Mouse (Mus musculus) MEL (cell line): ENCODE results near the gene Ddt. TPM values are rescaled to one million over a fixed set of nuclear protein-coding genes. Genes with fewer than 3 reads are reported as not detected.
A peak's percentile ranks its signal among the peaks of the same experiment; 100 is the strongest.

Source experiments
- DNase-seq: peaks from one replicate; pipeline ENCODE4 v3.0.0; 2011; ENCODE audit warnings: low read depth, low spot score
- H3K27ac ChIP-seq: 2 replicates; pipeline ENCODE4 v1.5.1; 2012; ENCODE audit warnings: low read depth, mild to moderate bottlenecking, control low read depth, low read length, moderate library complexity; ENCODE audit not compliant: control insufficient read depth
- H3K27me3 ChIP-seq, 2 experiments: fragments of 150-350 bp in 1 of 2; sonication (generic) in 1 of 2; 2 replicates each; pipeline ENCODE4 v1.6.1; 2012; ENCODE audit warnings: low read length in 2 of 2, mild to moderate bottlenecking in 2 of 2, improper control_type of control experiment in 1 of 2, moderate library complexity in 1 of 2; ENCODE audit not compliant: insufficient read depth in 2 of 2, control insufficient read depth in 1 of 2
- H3K36me3 ChIP-seq, 2 experiments: 2 replicates each; pipeline ENCODE4 v1.6.1; 2012 to 2014; ENCODE audit warnings: low read length in 2 of 2, improper control_type of control experiment in 1 of 2, inconsistent platforms in 1 of 2, mild to moderate bottlenecking in 1 of 2; ENCODE audit not compliant: insufficient read depth in 2 of 2, control insufficient read depth in 1 of 2
- H3K4me1 ChIP-seq, 2 experiments: fragments of 150-350 bp in 1 of 2; sonication (generic) in 1 of 2; 2 replicates each; pipeline ENCODE4 v1.6.1; 2012; ENCODE audit warnings: low read length in 2 of 2, improper control_type of control experiment in 1 of 2, mild to moderate bottlenecking in 1 of 2; ENCODE audit not compliant: insufficient read depth in 2 of 2, control insufficient read depth in 1 of 2
- H3K4me3 ChIP-seq, 2 experiments: fragments of 150-350 bp in 1 of 2; sonication (generic) in 1 of 2; 2 replicates each; pipeline ENCODE4 v1.5.1; 2012; ENCODE audit warnings: low read depth in 2 of 2, low read length in 2 of 2, mild to moderate bottlenecking in 2 of 2, moderate library complexity in 2 of 2, control low read depth in 1 of 2, improper control_type of control experiment in 1 of 2; ENCODE audit not compliant: control insufficient read depth in 1 of 2, insufficient read depth in 1 of 2
- H3K79me2 ChIP-seq: 2 replicates; pipeline ENCODE4 v1.6.1; 2012; ENCODE audit warnings: mild to moderate bottlenecking, low read length, moderate library complexity; ENCODE audit not compliant: control insufficient read depth, poor library complexity, insufficient read depth
- H3K9ac ChIP-seq: 2 replicates; pipeline ENCODE4 v1.6.1; 2012; ENCODE audit warnings: low read depth, mild to moderate bottlenecking, control low read depth, low read length, moderate library complexity; ENCODE audit not compliant: control insufficient read depth, poor library complexity, severe bottlenecking
- H3K9me3 ChIP-seq: fragments of 150-350 bp; sonication (generic); replicated peaks from 2 replicates; pipeline ENCODE4 v1.6.1; 2012; ENCODE audit warnings: mild to moderate bottlenecking, low read length, improper control_type of control experiment, moderate library complexity; ENCODE audit not compliant: insufficient read depth
- CHD1 ChIP-seq: IDR thresholded peaks from 2 replicates; pipeline ENCODE4 v1.6.1; 2012; ENCODE audit warnings: low read depth, mild to moderate bottlenecking, inconsistent platforms, low read length, improper control_type of control experiment
- CHD2 ChIP-seq: IDR thresholded peaks from 2 replicates; pipeline ENCODE4 v1.6.1; 2011; ENCODE audit warnings: low read length, improper control_type of control experiment
- CTCF ChIP-seq, 3 experiments: IDR thresholded peaks in 2 of 3; conservative IDR thresholded peaks in 1 of 3; 2 replicates each; pipeline ENCODE4 v1.5.1; 2011 to 2012; ENCODE audit warnings: low read length in 3 of 3, low read depth in 2 of 3, mild to moderate bottlenecking in 2 of 3, improper control_type of control experiment in 1 of 3, inconsistent platforms in 1 of 3, mixed read lengths in 1 of 3, moderate library complexity in 1 of 3; ENCODE audit not compliant: control insufficient read depth in 1 of 3, insufficient read depth in 1 of 3, poor library complexity in 1 of 3, severe bottlenecking in 1 of 3
- GABPA ChIP-seq: IDR thresholded peaks from 2 replicates; pipeline ENCODE4 v1.6.1; 2012; ENCODE audit warnings: low read depth, mild to moderate bottlenecking, inconsistent platforms, low read length, improper control_type of control experiment, moderate library complexity
- GATA1 ChIP-seq: IDR thresholded peaks from 2 replicates; pipeline ENCODE4 v1.6.1; 2011; ENCODE audit warnings: low read depth, low read length, improper control_type of control experiment
- HCFC1 ChIP-seq: IDR thresholded peaks from 2 replicates; pipeline ENCODE4 v1.6.1; 2012; ENCODE audit warnings: low read depth, mild to moderate bottlenecking, inconsistent platforms, low read length, improper control_type of control experiment, moderate library complexity
- MAZ ChIP-seq: IDR thresholded peaks from 2 replicates; pipeline ENCODE4 v1.6.1; 2012; ENCODE audit warnings: low read depth, mild to moderate bottlenecking, inconsistent platforms, low read length, improper control_type of control experiment
- MXI1 ChIP-seq: IDR thresholded peaks from 2 replicates; pipeline ENCODE4 v1.6.1; 2011; ENCODE audit warnings: mild to moderate bottlenecking, low read depth, low read length, improper control_type of control experiment
- MYB ChIP-seq: IDR thresholded peaks from 2 replicates; pipeline ENCODE4 v1.6.1; 2011; ENCODE audit warnings: mild to moderate bottlenecking, low read depth, low read length, improper control_type of control experiment
- NELFE ChIP-seq: IDR thresholded peaks from 2 replicates; pipeline ENCODE4 v1.6.1; 2011; ENCODE audit warnings: low read depth, low read length, improper control_type of control experiment
- RAD21 ChIP-seq: IDR thresholded peaks from 2 replicates; pipeline ENCODE4 v1.6.1; 2011; ENCODE audit warnings: mild to moderate bottlenecking, low read depth, low read length, improper control_type of control experiment
- SIN3A ChIP-seq: IDR thresholded peaks from 2 replicates; pipeline ENCODE4 v1.6.1; 2012; ENCODE audit warnings: low read length, improper control_type of control experiment, inconsistent platforms
- SMC3 ChIP-seq: IDR thresholded peaks from 2 replicates; pipeline ENCODE4 v1.6.1; 2011; ENCODE audit warnings: low read depth, low read length, improper control_type of control experiment
- TAL1 ChIP-seq: IDR thresholded peaks from 2 replicates; pipeline ENCODE4 v1.6.1; 2012; ENCODE audit warnings: mild to moderate bottlenecking, inconsistent platforms, low read length, moderate library complexity, mixed read lengths
- UBTF ChIP-seq: IDR thresholded peaks from 2 replicates; pipeline ENCODE4 v1.6.1; 2012; ENCODE audit warnings: low read depth, mild to moderate bottlenecking, inconsistent platforms, low read length, improper control_type of control experiment, moderate library complexity, borderline replicate concordance; ENCODE audit not compliant: insufficient read depth
- ZC3H11A ChIP-seq: IDR thresholded peaks from 2 replicates; pipeline ENCODE4 v1.6.1; 2012; ENCODE audit warnings: low read depth, mild to moderate bottlenecking, inconsistent platforms, low read length, improper control_type of control experiment
- ZNF384 ChIP-seq: IDR thresholded peaks from 2 replicates; pipeline ENCODE4 v1.6.1; 2012; ENCODE audit warnings: low read depth, mild to moderate bottlenecking, inconsistent platforms, low read length, improper control_type of control experiment
- polyA plus RNA-seq, 2 experiments: library from polyadenylated mRNA; stranded (reverse) in 1 of 2; unstranded in 1 of 2; fragments of >175 nt in 1 of 2; fragments of >200 nt in 1 of 2; gene quantifications; 2 replicates each; pipeline versions ENCODE4 v1.2.1 to v1.2.4; 2012; ENCODE audit warnings: low replicate concordance in 2 of 2, low read depth in 1 of 2; ENCODE audit not compliant: insufficient read length in 2 of 2, insufficient read depth in 1 of 2, missing spikeins in 1 of 2
- total RNA-seq: library from RNA; depleted of rRNA; stranded (reverse); fragments of 300-350 nt; gene quantifications from 2 replicates; pipeline ENCODE4 v1.2.3, GENCODE M21; 2012

Gene Ddt
- total and polyA plus RNA-seq, 3 experiments, result 45.1 to 63.4 TPM; not detected in 1

DNA sequence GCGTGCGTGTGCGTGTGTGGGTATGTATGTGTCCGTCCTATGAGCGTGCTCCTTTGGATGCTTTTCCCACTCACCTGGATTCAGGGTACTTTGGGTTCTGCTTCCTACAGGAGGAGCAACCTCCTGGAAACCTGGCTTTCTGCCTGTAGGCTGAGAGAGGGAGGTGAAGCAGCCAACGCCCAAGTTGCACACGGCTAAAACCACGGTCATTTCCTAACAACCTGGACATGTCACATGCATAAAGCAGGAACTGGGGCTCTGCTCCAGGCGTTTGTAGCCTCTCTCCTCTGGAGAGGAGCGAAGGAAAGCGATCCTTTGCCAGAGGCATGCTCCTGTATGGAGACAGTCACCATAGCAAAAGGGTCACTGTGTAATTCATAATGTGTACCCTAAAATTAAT is 16.5 kb downstream of the Ddt start:
- H3K27me3 ChIP-seq, result no peaks in the 10 kb centered on the region
- peaks cover 2 to 8% of the 10 kb centered on the region in 2 experiments for H3K36me3 ChIP-seq
- H3K27ac ChIP-seq, result no peak overlapping the region
- TF ChIP-seq TAL1 (no peak), GABPA (no peak), RAD21 (no peak)
- H3K4me1 ChIP-seq, result no peaks in the 10 kb centered on the region
- H3K79me2 ChIP-seq, result peaks cover 17% of the 10 kb centered on the region
- H3K9ac ChIP-seq, result no peak overlapping the region
- no peak for DNase-seq
- no peak overlapping the region for H3K4me3 ChIP-seq
- no peaks in the 10 kb centered on the region for H3K9me3 ChIP-seq

DNA sequence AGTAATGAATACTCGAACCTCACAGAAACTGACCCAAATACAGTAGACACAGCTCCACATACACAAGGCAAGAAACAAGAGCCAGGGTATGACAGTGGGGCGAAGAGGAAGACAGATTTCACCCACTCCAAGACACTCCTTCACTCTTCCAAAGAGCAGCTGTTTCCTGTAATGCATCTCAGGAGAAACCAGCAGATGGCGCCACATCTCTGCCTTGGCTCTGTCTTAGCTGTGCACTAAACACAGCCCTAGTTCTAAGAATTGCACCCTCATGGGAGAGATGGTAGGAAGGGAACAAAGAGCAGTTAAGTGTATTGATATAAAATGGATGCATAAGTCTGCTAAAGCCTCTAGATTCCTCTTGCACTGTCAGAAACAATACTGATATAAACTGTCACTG is 29.2 kb downstream of the Ddt start:
- Histone ChIP-seq H3K4me1 (no peaks in the 10 kb centered on the region), H3K27ac (no peak overlapping the region), H3K9ac (no peak overlapping the region), H3K79me2 (no peaks in the 10 kb centered on the region), H3K27me3 (no peaks in the 10 kb centered on the region), H3K36me3 (peaks cover 0 to 17% of the 10 kb centered on the region in 2 experiments; a peak in 2 of 4 replicates), H3K4me3 (no peak overlapping the region), H3K9me3 (no peaks in the 10 kb centered on the region)
- DNase-seq, result peak; percentile 78
- TF ChIP-seq MAZ (no peak), HCFC1 (no peak), ZC3H11A (peak; percentile 74), MYB (no peak), CTCF (IDR thresholded peaks at IDR 0.05 in 2 of 3, conservative IDR thresholded peaks at IDR 0.05 in 1 of 3; ENCODE audit: control insufficient read depth in 1 of 3, insufficient read depth in 1 of 3, low read depth in 2 of 3, low read length in 3 of 3, poor library complexity in 1 of 3, severe bottlenecking in 1 of 3) (peak; percentile 87 to 96 (median 95)), CHD1 (no peak), CHD2 (no peak), RAD21 (peak; percentile 79), GATA1 (no peak), TAL1 (no peak), ZNF384 (peak; percentile 77), SIN3A (peak; percentile 41), SMC3 (peak; percentile 95), UBTF (no peak), MXI1 (no peak), NELFE (no peak)
